Mouse (Mus musculus) lung, embryonic 14.5 days (tissue): ENCODE results near the gene 4921524J17Rik. TPM values are rescaled to one million over a fixed set of nuclear protein-coding genes. Genes with fewer than 3 reads are reported as not detected.

Source experiments
- ATAC-seq: fragments of 200-750 bp; cut with Nextera tagmentation; 2 replicates; pipeline ENCODE4 v1.8.0; 2017; ENCODE audit warnings: mild to moderate bottlenecking, moderate TSS enrichment, moderate library complexity; ENCODE audit not compliant: insufficient read depth
- DNase-seq: peaks from one replicate; pipeline ENCODE4 v3.0.0-alpha.2; 2015
- H3K27ac ChIP-seq: fragments of 300-500 bp; sonication (generic); 2 replicates; pipeline ENCODE4 v1.5.1; 2014; ENCODE audit warnings: low read depth, mild to moderate bottlenecking, moderate library complexity
- H3K27me3 ChIP-seq: fragments of 300-500 bp; sonication (generic); 2 replicates; pipeline ENCODE4 v1.6.1; 2014; ENCODE audit warnings: low read length, control low read depth; ENCODE audit not compliant: insufficient read depth
- H3K36me3 ChIP-seq: fragments of 300-500 bp; sonication (generic); 2 replicates; pipeline ENCODE4 v1.6.1; 2014; ENCODE audit warnings: control low read depth; ENCODE audit not compliant: insufficient read depth
- H3K4me1 ChIP-seq: fragments of 300-500 bp; sonication (generic); 2 replicates; pipeline ENCODE4 v1.6.1; 2014; ENCODE audit warnings: antibody characterized with exemption, control low read depth; ENCODE audit not compliant: insufficient read depth
- H3K4me2 ChIP-seq: fragments of 300-500 bp; sonication (generic); 2 replicates; pipeline ENCODE4 v1.6.1; 2014; ENCODE audit warnings: mild to moderate bottlenecking
- H3K4me3 ChIP-seq: fragments of 300-500 bp; sonication (generic); 2 replicates; pipeline ENCODE4 v1.5.1; 2014; ENCODE audit warnings: low read depth, low read length
- H3K9ac ChIP-seq: fragments of 300-500 bp; sonication (generic); 2 replicates; pipeline ENCODE4 v1.6.1; 2014
- H3K9me3 ChIP-seq: fragments of 300-500 bp; sonication (generic); 2 replicates; pipeline ENCODE4 v1.6.1; 2016; ENCODE audit warnings: low read depth, low read length, control low read depth
- CTCF ChIP-seq: IDR thresholded peaks from 2 replicates; pipeline ENCODE4 v1.5.1; 2016; ENCODE audit warnings: antibody characterized with exemption, low read depth
- WGBS: fragments of 180-500 bp; shearing (Covaris S2); extraction: QIAGEN DNeasy Blood & Tissue Kit; methylation state at CpG from one replicate; pipeline ENCODE4 v1.1.7; 2014; 5-methylcytosine and 5-hydroxymethylcytosine counted together
- polyA plus RNA-seq: library from polyadenylated mRNA; unstranded; fragments of >200 nt; fragmentation: Nextera tagmentation; extraction: Ambion mirVana; gene quantifications from 2 replicates; pipeline ENCODE4 v1.2.1, GENCODE M21; 2014

The 4921524J17Rik gene
- polyA plus RNA-seq, 1 experiment from 2014 or later, result 35.0 TPM

GRCm38 (mm10) chr8:85386205-85386604 is 46.4 kb downstream of the 4921524J17Rik start, which contains the start of gene Mylk3:
Gene Mylk3, minus strand, starts transcription at chr8:85386345.
- Histone ChIP-seq H3K36me3 (no peaks in the 10 kb centered on the region), H3K9me3 (no peaks in the 10 kb centered on the region), H3K4me2 (no peak within 1 kb of the TSS), H3K4me1 (peaks cover 4% of the 10 kb centered on the region; the same call in 1 of the 2 replicates), H3K9ac (no peak within 1 kb of the TSS), H3K27me3 (no peaks in the 10 kb centered on the region), H3K4me3 (no peak within 1 kb of the TSS), H3K27ac (no peak within 1 kb of the TSS)
- TF ChIP-seq CTCF, result no peak
- 69% methylated on average over 6 of the region's 6 CpGs for WGBS
- DNase-seq (no peak), ATAC-seq (no peak)

DNA sequence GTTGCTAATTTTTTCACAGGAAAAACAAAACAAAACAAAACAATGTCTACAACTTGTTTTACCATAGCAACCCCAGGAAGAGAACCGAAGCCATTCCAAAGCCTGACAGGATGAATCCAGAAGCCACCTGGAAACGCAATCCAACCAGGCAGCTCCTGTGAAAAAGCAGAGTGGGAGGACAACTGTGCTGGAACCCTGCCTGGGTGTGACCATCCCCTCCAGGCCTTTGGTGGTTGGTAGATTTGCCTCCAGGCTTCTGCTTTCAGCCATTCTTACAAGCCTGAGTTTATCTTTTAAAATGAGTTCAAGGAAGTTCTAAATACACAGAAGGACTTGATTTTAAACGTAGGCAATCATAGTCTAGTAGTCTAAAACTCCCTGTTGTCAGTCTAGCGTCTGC is 50.7 kb downstream of the 4921524J17Rik start:
- 55% methylated on average over 4 of the region's 4 CpGs for WGBS
- no peak for DNase-seq
- Histone ChIP-seq H3K4me1 (peaks cover 17% of the 10 kb centered on the region), H3K4me2 (0 out of 2 replicates have a peak overlapping the region, but pooled peaks have one; percentile 2), H3K4me3 (no peak overlapping the region), H3K9ac (no peak overlapping the region), H3K36me3 (no peaks in the 10 kb centered on the region), H3K27me3 (no peaks in the 10 kb centered on the region), H3K27ac (peak overlapping the region; percentile 55), H3K9me3 (no peaks in the 10 kb centered on the region)
- ATAC-seq, result no peak
- TF ChIP-seq CTCF, result no peak

- Histone ChIP-seq H3K4me3 (no peak overlapping the region), H3K27ac (peak overlapping the region; percentile 55), H3K9me3 (no peaks in the 10 kb centered on the region), H3K9ac (no peak overlapping the region), H3K4me2 (peak overlapping the region; percentile 20), H3K36me3 (no peaks in the 10 kb centered on the region), H3K4me1 (peaks cover 17% of the 10 kb centered on the region), H3K27me3 (no peaks in the 10 kb centered on the region)
- WGBS, result 10% methylated on average over 8 of the region's 8 CpGs
- TF ChIP-seq CTCF, result no peak
- DNase-seq (peak; percentile 42), ATAC-seq (peak; percentile 73)
These were observed 51.8 kb downstream of the 4921524J17Rik start for GRCm38 (mm10) chr8:85380824-85381209.

DNA sequence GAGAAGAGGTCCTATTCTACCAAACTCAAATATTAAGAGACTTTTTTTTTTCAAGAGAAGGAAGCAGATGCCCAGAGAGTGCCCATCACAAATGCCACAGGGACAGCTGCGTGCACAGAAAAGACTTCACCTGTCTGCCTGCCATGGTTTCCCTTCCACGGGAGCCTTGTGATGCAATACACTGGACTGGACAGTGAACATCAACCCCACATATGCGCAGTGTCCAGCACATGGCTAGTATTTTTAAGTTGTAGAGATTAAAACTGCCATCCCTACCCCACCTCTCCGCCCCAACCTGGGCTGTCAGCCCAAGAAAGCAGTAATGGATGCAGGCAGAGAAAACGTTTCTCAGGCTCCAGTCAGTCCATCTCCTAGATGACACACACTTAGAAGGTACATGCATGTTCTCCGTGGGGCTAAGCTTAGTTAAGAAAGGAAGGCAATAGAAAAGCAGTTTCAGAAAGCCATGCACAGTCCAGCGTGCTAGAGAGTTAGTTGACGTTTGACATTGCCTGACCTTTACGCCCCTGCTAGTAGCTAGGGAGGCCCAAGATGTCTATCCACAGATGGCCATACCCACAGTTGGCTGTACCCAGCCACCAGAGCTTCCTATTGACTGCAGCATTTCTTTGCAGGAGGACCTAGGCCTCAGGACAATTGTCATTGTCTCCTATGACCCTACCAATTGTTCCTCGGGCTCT is 52.4 kb downstream of the 4921524J17Rik start:
- WGBS, result 55% methylated on average over 10 of the region's 10 CpGs
- DNase-seq, result no peak
- Histone ChIP-seq H3K4me1 (peaks cover 17% of the 10 kb centered on the region), H3K36me3 (no peaks in the 10 kb centered on the region), H3K4me3 (no peak overlapping the region), H3K27ac (peak overlapping the region; percentile 55), H3K9ac (no peak overlapping the region), H3K4me2 (peak overlapping the region; percentile 20), H3K9me3 (no peaks in the 10 kb centered on the region), H3K27me3 (no peaks in the 10 kb centered on the region)
- no peak for TF ChIP-seq CTCF
- no peak for ATAC-seq

DNA sequence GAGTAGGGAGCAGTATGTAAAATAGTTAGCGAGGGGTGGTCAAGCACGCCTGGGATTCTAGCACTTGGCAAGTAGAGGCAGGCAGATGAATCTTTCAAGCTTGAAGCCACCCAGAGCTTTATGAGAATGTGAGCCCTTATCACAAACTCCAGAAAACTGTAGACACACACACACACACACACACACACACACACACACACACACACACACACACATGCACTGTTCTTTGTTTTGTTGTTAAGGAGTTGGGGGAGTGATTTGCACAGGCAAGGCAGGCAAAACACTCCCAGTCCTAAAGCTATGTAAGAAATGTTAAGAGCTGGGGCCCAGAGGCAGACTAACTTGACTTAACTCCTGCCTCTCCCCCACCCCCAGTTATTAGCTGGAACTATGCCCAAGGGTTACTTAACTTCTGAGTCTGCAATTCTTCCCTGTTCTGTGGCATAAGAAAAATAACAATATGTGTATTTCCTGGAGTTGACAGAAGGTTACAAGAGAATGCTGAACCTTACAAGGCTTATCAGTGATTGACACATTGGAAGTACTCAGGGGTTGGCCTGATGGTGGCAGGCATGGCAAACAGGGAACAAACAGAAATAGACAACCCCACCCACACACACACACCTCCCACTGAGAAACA is 53.4 kb downstream of the 4921524J17Rik start:
- peaks cover 20% of the 10 kb centered on the region for H3K4me1 ChIP-seq
- H3K27me3 ChIP-seq, result no peaks in the 10 kb centered on the region
- H3K9ac ChIP-seq, result no peak overlapping the region; the same call in 1 of the 2 replicates
- peak overlapping the region; percentile 55 for H3K27ac ChIP-seq
- no peak overlapping the region for H3K4me3 ChIP-seq
- DNase-seq, result peak; percentile 85
- peak; percentile 86 for ATAC-seq
- WGBS, result 28% methylated on average over 2 of the region's 2 CpGs
- TF ChIP-seq CTCF, result no peak
- peak overlapping the region; percentile 36 for H3K4me2 ChIP-seq
- H3K36me3 ChIP-seq, result no peaks in the 10 kb centered on the region
- H3K9me3 ChIP-seq, result no peaks in the 10 kb centered on the region

- H3K4me1 ChIP-seq, result peaks cover 26% of the 10 kb centered on the region
- WGBS, result 38% methylated on average over 3 of the region's 3 CpGs
- TF ChIP-seq CTCF, result no peak
- no peak overlapping the region for H3K4me2 ChIP-seq
- DNase-seq (peak; percentile 53), ATAC-seq (no peak)
- H3K9me3 ChIP-seq, result no peaks in the 10 kb centered on the region
- no peak overlapping the region for H3K27ac ChIP-seq
- H3K4me3 ChIP-seq, result no peak overlapping the region
- H3K36me3 ChIP-seq, result no peaks in the 10 kb centered on the region
- H3K9ac ChIP-seq, result no peak overlapping the region
- no peaks in the 10 kb centered on the region for H3K27me3 ChIP-seq
These were observed 56.1 kb downstream of the 4921524J17Rik start for GRCm38 (mm10) chr8:85376516-85376915.

GRCm38 (mm10) chr8:85374286-85374685 is 58.3 kb downstream of the 4921524J17Rik start:
- no peaks in the 10 kb centered on the region for H3K36me3 ChIP-seq
- ATAC-seq (0 out of 2 replicates have a peak, but pooled peaks have one; percentile 22), DNase-seq (peak; percentile 31)
- WGBS, result 25% methylated on average over 4 of the region's 4 CpGs
- H3K27me3 ChIP-seq, result no peaks in the 10 kb centered on the region
- no peak overlapping the region for H3K4me2 ChIP-seq
- no peak for TF ChIP-seq CTCF
- no peak overlapping the region for H3K27ac ChIP-seq
- H3K4me1 ChIP-seq, result peaks cover 16% of the 10 kb centered on the region
- H3K9me3 ChIP-seq, result no peaks in the 10 kb centered on the region
- no peak overlapping the region for H3K9ac ChIP-seq
- H3K4me3 ChIP-seq, result no peak overlapping the region
